Mouse (Mus musculus) neutrophil, adult 5-6 weeks (primary cell): Measurements from ENCODE around the gene Rapgef5. TPM values are rescaled to one million over a fixed set of nuclear protein-coding genes. Genes with fewer than 3 reads are reported as not detected.
A peak's percentile ranks its signal among the peaks of the same experiment; 100 is the strongest.

Experiments used
- ATAC-seq: fragments of 151-379, 151-347 bp; 2 replicates; pipeline ENCODE4 v1.8.0; 2017; ENCODE audit warnings: mild to moderate bottlenecking, moderate TSS enrichment; ENCODE audit not compliant: insufficient number of reproducible peaks, poor library complexity, low FRiP score, severe bottlenecking; ENCODE audit errors: extremely low read depth
- total RNA-seq: library from RNA; stranded (forward); fragments of 200-1000 nt; gene quantifications from 2 replicates; pipeline ENCODE4 v1.2.3, GENCODE M21; 2017

The Rapgef5 gene
- total RNA-seq, 1 experiment from 2014 or later: 13.7 TPM

DNA sequence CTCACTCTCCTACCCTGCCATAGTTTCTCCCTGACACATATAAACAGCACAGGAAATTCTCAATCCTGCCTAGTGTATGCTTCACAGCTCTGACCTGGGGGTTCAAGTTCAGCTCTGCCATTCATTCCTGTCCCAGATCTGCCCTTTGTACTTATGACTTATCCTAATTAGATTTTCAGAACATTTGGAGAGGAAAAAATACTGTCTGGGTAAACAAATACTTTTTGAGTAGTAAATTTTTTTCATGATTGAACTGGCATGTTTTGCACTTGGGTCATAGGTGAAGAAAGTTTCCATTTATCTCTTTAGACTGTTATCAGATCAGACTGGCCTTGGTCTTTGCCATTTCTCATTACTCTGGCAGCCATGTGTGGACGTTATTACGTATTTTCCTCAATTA lies 72.9 kb downstream of the Rapgef5 start:
- no peak for ATAC-seq

DNA sequence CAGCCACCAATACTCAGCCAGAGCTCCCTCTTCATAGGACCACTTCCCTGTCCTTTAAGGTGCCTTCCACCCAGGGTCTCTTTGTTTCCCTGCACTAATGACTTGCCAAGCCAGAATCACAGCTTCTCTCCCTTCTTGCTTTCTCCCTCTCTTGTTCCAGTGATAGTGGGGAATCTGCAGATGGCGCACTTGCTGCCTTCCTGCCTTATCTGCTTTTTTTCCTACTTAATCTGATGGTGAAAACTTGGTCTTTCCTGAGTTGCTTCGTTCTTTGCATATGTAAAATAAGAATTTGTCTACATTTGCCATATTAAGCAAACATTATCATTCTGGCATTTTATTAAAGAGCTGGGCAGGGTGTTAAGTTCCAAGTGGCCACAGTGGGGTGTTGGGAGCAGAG lies 75.7 kb downstream of the Rapgef5 start:
- no peak for ATAC-seq

DNA sequence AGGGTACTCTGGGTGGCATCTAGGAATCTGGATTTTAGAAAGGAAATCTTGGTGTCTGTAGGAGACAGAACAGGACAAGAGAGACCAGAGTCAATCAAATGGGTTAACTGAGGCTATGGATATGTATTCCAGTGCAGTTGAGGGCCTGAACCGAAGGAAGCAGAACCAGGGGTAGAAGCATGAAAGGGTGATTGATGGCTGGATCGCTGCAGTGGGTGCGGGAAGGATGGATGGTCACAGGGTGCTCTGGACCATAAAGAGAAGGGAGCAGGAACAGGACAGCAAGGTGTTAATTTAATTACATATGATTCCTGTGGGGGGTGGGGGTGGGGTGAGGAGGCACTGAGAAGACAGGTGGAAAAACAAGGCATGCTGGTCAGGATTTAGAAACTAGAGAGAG lies 76.3 kb downstream of the Rapgef5 start:
- no peak for ATAC-seq

DNA sequence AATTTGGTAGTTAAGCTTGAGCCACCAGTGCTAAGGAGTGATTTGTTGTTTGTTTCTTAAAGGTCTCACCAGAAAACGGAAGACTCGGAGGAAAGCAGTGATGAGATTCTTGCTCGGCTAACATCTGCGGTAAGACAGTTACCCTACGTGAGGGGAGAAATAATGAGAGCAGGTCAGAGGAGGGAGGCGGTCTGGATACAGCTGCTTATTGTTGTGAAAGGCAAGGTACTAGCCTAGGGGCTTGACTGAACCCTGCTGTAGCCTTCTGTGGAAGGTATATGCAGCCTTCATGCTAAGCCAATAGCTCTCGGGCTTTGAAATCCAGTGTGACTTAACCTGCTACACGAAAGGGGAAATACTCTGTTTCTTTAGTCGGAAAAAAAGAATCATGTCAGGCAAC lies 78.9 kb downstream of the Rapgef5 start:
- no peak for ATAC-seq

DNA sequence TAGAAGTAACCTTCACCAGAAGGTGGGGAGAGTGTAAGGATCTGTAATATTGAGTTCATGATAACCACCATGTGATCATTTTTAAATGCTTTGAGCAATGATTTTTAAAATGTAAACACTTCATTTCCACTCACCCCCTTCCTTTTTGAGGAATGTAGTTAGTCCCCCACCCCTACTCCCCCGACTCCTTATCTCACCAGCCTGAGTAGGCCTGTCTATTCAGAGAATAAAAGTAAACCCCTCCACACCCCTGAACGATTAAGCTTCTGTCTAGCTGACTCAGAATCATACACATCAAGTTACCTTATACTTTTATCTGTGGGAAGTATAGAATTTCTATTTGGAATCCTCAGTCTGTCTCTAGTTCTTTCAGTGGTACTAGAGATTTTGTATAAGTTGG lies 81.9 kb downstream of the Rapgef5 start:
- no peak for ATAC-seq

DNA sequence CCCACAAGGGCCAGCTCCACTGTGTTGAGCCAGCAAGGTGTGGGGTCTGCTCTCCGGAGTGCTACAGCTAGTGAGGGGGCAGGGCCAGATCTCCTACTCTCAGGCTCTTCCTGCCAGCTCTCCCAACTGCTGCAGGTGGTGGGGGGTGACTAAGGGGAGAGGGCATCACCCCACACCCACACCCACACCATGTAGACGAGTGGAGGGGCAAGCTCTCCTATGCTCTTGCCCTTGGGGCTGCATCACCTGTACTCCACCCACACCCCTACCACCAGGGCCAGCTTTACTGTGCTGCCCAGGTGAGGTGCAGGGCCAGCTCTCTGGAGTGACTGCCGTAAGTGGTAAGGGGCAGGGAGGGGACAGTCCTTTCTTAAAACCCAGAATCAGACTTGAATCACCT lies 89.7 kb downstream of the Rapgef5 start:
- ATAC-seq: no peak

DNA sequence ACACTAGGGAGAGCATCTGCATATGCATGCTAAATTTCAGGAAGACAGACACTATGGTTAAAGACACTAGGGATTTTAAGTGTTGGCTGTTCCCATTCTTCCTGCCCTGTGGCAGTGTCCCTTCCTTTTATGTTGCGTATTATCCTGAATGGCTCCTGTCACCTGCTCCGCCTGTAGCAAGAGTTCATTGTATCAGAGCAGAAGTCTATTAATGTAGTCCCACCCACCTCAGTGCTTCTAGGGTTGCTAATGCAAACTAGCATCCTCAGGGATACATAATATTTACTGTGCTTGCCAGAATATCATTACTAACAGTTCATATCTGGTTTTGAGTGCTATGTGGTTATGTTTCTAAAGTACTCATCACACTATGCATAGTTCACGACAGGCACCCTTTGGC lies 96.4 kb downstream of the Rapgef5 start:
- no peak for ATAC-seq

DNA sequence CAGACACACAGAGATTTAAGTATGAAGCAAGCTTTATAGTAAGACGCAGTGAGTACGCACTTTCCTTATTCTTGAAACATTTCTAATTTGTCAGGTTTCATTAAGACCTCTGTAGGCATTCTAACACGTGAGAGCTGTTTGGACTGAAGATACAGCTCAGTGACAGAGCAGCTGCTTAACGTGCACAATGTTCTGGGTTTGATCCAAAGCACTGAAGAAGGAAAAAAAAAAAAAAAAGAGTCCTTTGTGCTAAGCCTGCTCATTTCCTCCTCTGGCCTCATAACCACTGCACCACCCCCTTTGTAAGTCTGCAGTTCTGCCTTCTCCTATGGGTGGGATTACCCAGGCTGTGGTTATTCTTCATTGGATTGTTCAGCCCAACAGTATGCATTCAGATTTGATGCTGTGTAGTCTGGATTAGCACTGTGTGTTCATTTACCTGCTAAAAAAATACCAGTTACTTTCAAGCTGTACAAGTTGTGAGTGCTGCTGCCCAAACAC lies 103.3 kb downstream of the Rapgef5 start:
- ATAC-seq: no peak

DNA sequence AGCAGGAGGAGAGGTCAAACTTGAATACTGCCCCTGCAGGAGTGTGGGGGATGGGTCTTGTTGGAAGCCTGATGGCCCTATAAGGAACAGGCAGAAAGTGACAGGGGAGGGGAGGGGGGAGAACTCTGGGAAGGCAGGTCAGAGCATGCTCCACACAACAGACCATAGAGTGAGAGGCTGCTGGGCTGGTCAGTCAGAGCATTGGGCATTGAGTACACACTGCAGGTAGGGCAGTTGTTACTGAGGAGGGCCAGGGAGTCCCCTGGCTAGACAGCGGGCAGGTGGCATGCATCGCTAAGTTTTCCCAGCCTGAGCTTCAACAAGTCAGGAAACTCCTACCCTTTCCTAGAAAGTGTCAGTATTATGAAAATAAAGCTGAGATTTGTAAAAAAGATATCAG lies 106.7 kb downstream of the Rapgef5 start:
- no peak for ATAC-seq

DNA sequence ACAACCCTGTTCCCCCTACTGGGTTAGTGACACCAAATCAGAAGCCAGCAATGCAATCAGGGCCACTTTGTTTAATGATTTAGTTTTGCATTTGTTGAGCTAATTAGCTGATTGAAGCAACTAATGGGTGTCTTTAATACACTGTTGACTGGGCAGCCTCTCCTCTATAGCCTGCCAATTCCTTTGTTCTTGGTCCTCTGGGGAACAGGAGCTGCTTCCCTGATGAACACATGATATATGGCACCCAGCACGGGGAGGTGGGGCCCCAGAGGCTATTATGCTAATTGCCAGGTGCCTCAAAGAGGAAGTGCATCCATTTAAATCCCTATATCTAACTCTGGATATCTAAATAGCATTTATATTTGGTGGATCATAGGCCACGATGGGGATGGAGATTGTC lies 111.0 kb downstream of the Rapgef5 start:
- no peak for ATAC-seq

DNA sequence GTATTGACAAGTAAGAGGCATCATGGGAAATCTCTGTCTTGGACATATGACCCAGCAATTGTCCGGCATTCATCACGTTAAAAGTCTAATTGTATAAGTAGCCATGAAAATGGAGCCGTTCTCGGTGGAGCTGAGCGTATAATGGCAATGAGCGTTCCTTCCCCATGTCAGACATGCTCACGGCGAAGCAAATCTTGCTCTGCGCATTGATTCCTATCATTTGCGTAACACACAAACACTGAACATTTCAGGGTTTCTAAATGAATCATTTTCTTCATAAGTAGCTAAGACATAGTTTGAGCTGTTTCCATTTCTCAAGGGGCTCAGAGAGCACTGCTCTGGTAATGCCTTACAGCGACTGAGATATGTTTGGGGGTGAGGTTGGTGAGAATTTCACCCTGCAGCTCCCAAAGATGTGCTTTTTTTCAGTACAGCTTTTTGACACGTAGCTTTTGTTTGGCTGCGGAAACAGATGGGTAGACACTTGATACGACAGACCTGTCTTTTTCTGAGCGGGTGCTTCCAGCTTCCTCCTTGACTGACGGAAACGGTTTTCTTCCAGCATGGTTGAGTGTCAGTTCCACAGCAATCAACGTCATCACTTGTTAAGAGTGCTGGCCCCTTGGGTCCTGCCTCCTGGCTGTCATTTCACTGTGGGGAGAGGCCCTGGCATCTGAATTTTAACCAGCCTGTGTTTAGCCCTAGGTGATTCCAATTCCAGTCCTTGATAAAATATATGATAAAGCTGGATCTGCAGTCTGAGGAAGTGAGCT lies 112.2 kb downstream of the Rapgef5 start:
- no peak for ATAC-seq

DNA sequence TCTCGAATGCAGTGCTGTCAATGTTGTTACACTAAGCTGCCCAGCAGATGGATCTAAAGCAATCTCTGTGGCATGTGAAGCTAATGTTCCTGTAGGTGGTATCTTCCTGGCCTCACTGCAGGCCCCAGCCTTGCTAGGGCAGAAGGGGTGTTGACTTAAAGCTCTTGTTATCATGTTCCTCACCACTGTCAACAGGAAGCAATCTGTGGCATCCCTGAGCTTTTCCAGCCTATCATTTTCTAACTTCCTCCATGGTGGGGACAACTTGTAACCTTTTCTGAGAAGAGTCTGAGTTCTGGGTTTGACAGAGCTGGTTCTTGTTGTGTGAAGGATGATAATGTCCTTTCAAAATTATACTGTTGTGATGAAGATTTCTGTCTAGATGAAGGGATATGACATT lies 115.9 kb downstream of the Rapgef5 start:
- no peak for ATAC-seq

DNA sequence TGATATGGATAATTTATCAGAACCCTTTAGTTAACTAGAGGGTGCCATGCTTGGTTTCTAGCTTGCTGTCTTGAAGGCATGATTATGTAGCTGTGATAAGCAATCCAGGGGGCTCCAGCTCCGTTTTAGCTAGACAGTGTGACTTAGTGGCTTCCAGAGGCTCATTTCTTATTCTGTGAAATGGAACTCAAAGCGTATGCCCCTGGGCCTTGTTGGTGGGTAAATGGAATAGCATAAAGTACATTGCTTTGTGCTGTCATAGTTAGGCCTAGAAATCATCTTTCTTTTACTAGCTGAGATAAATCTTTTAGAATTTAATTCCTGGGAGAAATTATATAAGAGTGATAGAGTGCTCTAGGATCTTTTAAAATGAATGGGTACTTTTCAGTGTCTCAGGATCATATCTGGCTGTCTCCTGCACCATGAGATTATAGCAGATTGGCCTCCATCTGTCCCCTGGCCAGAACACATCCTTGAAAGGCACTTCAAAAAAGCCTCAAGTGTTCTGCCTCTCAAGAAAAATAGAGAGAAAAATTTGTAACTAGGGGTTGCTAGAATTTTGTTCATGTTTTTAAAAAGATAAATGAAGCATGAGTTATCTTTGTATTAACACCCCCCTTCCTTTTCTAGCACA lies 120.0 kb downstream of the Rapgef5 start:
- ATAC-seq: no peak

DNA sequence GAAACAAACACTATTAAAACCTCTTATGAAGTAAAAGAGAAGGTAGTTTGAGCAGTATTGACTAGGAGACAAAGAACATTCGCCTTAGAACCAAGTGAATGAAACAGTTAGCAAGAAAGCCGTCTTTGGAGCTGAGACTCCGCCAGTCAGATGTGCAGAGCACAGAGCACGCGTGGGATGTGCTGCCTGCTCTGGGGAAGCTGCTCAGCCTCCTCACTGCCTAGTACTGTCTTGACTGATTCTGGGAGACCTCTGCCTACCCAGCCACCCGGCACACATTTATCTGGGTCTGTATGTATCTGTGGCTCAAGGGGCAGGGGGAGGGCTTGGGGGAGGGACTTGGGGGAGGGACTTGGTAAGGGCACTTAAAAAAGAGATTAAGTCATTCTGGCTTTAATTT lies 120.7 kb downstream of the Rapgef5 start:
- ATAC-seq: no peak

DNA sequence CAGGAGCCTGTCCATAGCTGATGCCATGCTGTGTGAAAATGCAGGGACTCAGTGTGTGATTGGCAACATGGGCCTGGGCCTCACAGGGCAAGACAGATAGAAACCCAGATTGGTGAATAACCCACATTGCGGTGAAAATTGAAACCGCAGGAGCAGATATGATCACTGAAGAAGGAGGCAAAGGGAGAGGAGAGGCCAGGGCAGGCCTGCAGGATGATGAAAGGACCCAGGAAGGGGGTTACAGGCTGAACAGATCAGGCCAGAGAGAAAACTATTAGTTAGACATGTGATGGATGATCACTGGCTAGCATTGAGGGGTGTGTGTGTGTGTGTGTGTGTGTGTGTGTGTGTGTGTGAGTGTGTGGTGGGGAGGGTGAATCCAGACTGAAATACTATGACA lies 122.6 kb downstream of the Rapgef5 start:
- ATAC-seq: no peak

DNA sequence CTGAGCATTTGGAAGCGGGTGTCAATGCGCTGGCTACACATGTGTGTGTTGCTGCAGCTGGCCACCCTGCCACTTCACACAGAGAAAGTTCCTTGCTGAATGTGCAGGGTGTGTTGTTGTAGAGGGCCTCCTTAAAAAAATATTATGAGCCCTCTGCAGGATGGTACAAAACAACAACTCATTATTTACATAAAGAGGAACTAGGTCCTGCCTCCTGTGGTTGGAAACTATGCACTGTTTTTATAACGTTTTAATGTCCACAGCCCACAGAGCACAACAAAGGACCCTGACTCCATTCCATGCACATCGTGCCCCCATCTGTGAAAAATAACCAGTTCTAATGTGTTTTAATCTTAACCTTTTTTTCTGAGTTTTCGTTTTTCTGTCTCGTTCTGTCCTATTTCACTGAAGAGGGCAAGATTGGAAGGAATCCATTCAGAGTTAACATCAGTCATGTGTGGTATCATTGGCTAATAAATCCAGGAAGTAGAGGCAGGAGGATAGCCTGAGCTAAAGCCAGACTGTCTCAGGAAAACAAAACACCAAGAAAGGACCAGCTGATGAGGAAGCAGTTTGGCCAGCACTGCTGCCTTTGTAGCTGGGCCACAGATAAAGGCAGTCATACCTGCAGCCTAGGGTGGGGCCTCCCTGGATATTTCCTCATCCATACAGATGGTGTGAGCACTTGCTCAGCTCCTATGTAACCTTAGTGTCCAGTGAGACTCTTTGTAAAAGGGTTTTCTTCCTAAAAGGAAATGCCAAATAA lies 123.3 kb downstream of the Rapgef5 start:
- peak; percentile 83 for ATAC-seq

DNA sequence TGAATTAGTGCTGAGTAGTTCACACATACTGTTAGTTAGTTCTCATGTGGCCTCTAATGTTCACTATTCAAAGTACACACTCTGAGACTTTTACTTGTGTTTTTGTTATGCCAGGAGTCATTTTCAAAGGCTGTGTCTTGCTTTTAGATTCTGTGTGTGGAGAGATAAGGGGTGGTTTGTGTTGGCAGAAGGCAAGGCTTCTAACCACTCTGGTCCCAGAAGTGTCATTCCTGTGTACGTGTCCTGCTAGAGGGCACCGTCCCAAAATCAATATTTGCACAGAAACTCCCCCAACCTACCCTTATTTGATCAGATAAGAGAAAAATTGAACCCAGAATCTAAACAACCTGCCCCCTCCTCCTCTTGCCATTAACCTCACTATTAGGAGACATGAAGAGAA lies 126.2 kb downstream of the Rapgef5 start:
- ATAC-seq: no peak

DNA sequence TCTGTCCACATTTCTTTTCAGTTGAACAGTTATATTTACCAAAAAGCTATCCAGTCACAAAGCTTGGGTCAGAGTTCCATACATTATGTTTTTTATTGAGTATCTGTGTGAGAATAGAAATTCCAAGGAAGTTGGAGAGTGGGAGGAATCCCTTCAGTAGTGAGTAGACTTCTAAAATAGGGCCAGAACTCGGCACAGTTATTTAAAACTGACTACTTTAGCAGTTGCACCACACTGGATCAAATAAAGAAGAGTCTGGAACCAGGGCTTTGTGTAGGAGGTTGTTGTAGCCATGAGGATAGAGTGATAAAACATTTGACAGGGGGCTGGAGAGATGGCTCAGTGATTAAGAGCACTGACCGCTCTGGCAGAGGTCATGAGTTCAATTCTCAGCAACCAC lies 129.5 kb downstream of the Rapgef5 start:
- ATAC-seq: no peak

DNA sequence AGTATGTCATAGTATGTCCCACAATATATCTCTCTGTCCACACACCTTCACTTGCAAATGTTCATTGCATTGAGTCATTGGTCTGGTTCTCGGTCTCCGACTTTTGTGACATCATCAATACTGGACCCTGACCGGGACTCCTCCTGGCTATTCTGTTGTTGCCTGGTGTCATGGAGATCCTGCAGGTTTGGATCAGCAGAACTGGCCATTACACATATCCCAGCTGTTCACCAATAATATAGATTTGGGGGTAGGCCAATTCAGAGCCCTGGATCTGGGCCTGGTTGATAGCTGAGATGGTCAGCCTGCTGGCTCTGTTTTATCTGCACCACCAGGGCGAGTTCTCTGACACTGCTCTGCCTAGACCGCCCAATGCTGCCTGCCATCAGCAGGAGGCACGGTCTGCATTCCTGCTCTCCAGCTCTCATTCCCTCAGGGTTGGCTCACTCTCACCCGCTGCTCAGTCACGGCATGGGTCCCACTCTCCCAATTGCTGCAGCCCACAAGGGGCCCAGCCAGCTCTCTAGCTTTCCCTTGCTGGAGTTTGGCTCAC lies 137.7 kb downstream of the Rapgef5 start:
- ATAC-seq: no peak

DNA sequence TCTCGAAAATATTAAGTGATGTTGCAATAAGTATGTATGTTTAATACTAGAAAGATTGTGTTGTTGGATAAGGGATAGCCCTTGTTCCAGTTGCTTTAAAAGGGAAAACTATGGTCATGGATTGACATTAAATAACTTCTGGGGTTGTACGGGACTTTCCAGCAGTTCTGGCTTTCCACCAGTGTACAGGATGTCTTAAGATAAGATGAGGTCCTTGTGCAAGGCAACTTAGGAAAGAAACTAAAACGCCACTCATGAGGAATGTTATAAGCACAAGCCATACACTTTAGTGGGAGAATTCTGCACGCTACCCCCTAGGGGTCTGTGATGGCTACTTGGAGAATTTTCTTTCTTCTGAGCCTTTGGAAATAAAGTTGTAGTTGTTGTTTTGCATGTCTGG lies 140.7 kb downstream of the Rapgef5 start:
- ATAC-seq: no peak
